In the genomic region with DNA sequence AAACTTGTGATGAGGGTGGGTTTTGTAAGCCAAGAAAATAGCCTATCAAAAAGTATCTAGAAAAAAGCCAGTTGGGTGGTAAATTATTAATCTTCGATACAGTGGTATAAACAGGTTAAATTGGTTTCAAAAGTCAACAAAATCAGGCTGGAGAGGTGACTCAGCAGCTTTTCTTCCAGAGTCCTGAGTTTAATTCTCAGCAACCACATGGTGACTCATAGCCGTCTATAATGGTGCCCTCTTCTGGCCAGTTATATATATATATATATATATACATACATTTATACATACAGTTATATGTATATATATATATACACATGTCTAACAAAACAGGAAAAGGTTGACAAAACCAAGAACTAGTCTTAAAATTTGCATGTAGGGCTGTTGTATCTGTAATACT, we compare ENCODE assay signal across 8 mouse cellular contexts. TPM values are rescaled to one million over a fixed set of nuclear protein-coding genes. Genes with fewer than 3 reads are reported as not detected.
DNase-seq lines count a peak whose midpoint lies in the region; ATAC-seq and TF ChIP-seq lines count a peak whose summit lies in the region.

No protein-coding gene starts in this region.

- H3K9me3 ChIP-seq in forebrain, embryonic 14.5 days (replicated peaks; ENCODE audit: control insufficient read depth, low read length), result no peaks in the 10 kb centered on the region
- no peaks in the 10 kb centered on the region for H3K9me3 ChIP-seq in forebrain, embryonic 16.5 days (ENCODE audit: control insufficient read depth, low read length)
- no peaks in the 10 kb centered on the region for H3K9me3 ChIP-seq in limb, embryonic 15.5 days
- H3K9me3 ChIP-seq in forebrain, postnatal 0 days (ENCODE audit: low read length), result no peaks in the 10 kb centered on the region

- H3K36me3 ChIP-seq in forebrain, embryonic 14.5 days (ENCODE audit: control insufficient read depth, insufficient read depth, low read length), result peaks cover 36% of the 10 kb centered on the region
- H3K36me3 ChIP-seq in forebrain, embryonic 16.5 days (ENCODE audit: control insufficient read depth, insufficient read depth), result peaks cover 18% of the 10 kb centered on the region
- peaks cover 33% of the 10 kb centered on the region for H3K36me3 ChIP-seq in limb, embryonic 15.5 days
- H3K36me3 ChIP-seq in forebrain, postnatal 0 days (ENCODE audit: insufficient read depth), result peaks cover 18% of the 10 kb centered on the region

- no peak overlapping the region for H3K4me2 ChIP-seq in forebrain, embryonic 14.5 days (ENCODE audit: low read length)
- no peak overlapping the region for H3K4me2 ChIP-seq in forebrain, embryonic 16.5 days (ENCODE audit: low read length)
- no peak overlapping the region for H3K4me2 ChIP-seq in limb, embryonic 15.5 days
- H3K4me2 ChIP-seq in forebrain, postnatal 0 days (ENCODE audit: low read depth), result no peak overlapping the region

- H3K4me3 ChIP-seq in forebrain, embryonic 14.5 days (ENCODE audit: low read depth, low read length), result no peak overlapping the region
- no peak overlapping the region for H3K4me3 ChIP-seq in forebrain, embryonic 16.5 days (replicated peaks; ENCODE audit: low read length)
- H3K4me3 ChIP-seq in limb, embryonic 15.5 days, result no peak overlapping the region
- no peak overlapping the region for H3K4me3 ChIP-seq in forebrain, postnatal 0 days (ENCODE audit: low read depth, low read length)

- no peaks in the 10 kb centered on the region for H3K4me1 ChIP-seq in forebrain, embryonic 14.5 days (ENCODE audit: control insufficient read depth, insufficient read depth, low read length)
- no peaks in the 10 kb centered on the region for H3K4me1 ChIP-seq in forebrain, embryonic 16.5 days (replicated peaks; ENCODE audit: control insufficient read depth, insufficient read depth, low read length)
- no peaks in the 10 kb centered on the region for H3K4me1 ChIP-seq in limb, embryonic 15.5 days
- no peaks in the 10 kb centered on the region for H3K4me1 ChIP-seq in forebrain, postnatal 0 days (ENCODE audit: insufficient read depth)

- no peak overlapping the region for H3K9ac ChIP-seq in forebrain, embryonic 14.5 days (ENCODE audit: low read length)
- H3K9ac ChIP-seq in forebrain, embryonic 16.5 days (replicated peaks; ENCODE audit: low read depth, low read length), result no peak overlapping the region
- no peak overlapping the region for H3K9ac ChIP-seq in limb, embryonic 15.5 days
- no peak overlapping the region for H3K9ac ChIP-seq in forebrain, postnatal 0 days

- 70% methylated on average over 2 of the region's 2 CpGs for WGBS in forebrain, embryonic 14.5 days
- WGBS in forebrain, embryonic 16.5 days, result 64% methylated on average over 2 of the region's 2 CpGs
- 58% methylated on average over 2 of the region's 2 CpGs for WGBS in limb, embryonic 15.5 days
- 62% methylated on average over 2 of the region's 2 CpGs for WGBS in forebrain, postnatal 0 days

- no peak for TF ChIP-seq CTCF in forebrain, postnatal 0 days (IDR thresholded peaks at IDR 0.05; ENCODE audit: low read depth)

- peak; percentile 18 for DNase-seq in forebrain, embryonic 14.5 days (ENCODE audit: low spot score)
- DNase-seq in 3T3-L1 (ENCODE audit: low read depth, low spot score) (peak; percentile 83), adipocyte (ENCODE audit: low spot score) (no peak)
- peak; percentile 54 for DNase-seq in c-Kit-negative CD71-positive TER-119-positive erythroid progenitor cells, embryonic 14.5 days (ENCODE audit: low read depth, low spot score)
- DNase-seq in urinary bladder, adult 18-20 months (ENCODE audit: low spot score in 2 of 2), result no peak
- no peak for DNase-seq in forebrain, postnatal 0 days

- ATAC-seq in forebrain, embryonic 14.5 days, result no peak
- no peak for ATAC-seq in forebrain, embryonic 16.5 days
- 0 out of 2 replicates have a peak, but pooled peaks have one; percentile 19 for ATAC-seq in limb, embryonic 15.5 days (ENCODE audit: insufficient number of reproducible peaks, low FRiP score, low TSS enrichment, low read depth)
- no peak for ATAC-seq in forebrain, postnatal 0 days

- no peaks in the 10 kb centered on the region for H3K27me3 ChIP-seq in forebrain, embryonic 14.5 days (replicated peaks; ENCODE audit: control insufficient read depth, insufficient read depth, low read length)
- no peaks in the 10 kb centered on the region for H3K27me3 ChIP-seq in forebrain, embryonic 16.5 days (replicated peaks; ENCODE audit: control insufficient read depth, insufficient read depth, low read length)
- no peaks in the 10 kb centered on the region for H3K27me3 ChIP-seq in limb, embryonic 15.5 days
- no peaks in the 10 kb centered on the region for H3K27me3 ChIP-seq in forebrain, postnatal 0 days (ENCODE audit: insufficient read depth, low read length)

- H3K27ac ChIP-seq in forebrain, embryonic 14.5 days (ENCODE audit: low read depth, low read length), result no peak overlapping the region
- no peak overlapping the region for H3K27ac ChIP-seq in forebrain, embryonic 16.5 days (ENCODE audit: low read length)
- no peak overlapping the region for H3K27ac ChIP-seq in limb, embryonic 15.5 days
- no peak overlapping the region for H3K27ac ChIP-seq in forebrain, postnatal 0 days (ENCODE audit: low read depth, low read length)

RNA-seq across cellular contexts. Expression of a gene that starts 27.3 kb away (rescaled TPM):
- 1.8 TPM in 2 replicates for polyA plus RNA-seq in forebrain, embryonic 14.5 days (2014; fragmentation: Nextera tagmentation; extraction: Ambion mirVana)
- polyA plus RNA-seq in forebrain, embryonic 16.5 days (2015; fragmentation: Nextera tagmentation; extraction: Ambion mirVana), result 2.2 and 5.1 TPM in 2 replicates
- polyA plus RNA-seq in limb, embryonic 15.5 days (2015; fragmentation: Nextera tagmentation; extraction: Ambion mirVana), result 28.5 and 41.5 TPM in 2 replicates
- total RNA-seq in forebrain, postnatal 0 days (2014; rRNA removed), result 0.38 and 0.77 TPM in 2 replicates
- 3.1 and 4.2 TPM in 2 replicates for polyA plus RNA-seq in forebrain, postnatal 0 days (2015; fragmentation: Nextera tagmentation; extraction: Ambion mirVana)

RNA-seq across cellular contexts. Expression of a gene that starts 28.6 kb away (rescaled TPM):
- 292 and 293 TPM in 2 replicates for polyA plus RNA-seq in forebrain, embryonic 14.5 days (2014; fragmentation: Nextera tagmentation; extraction: Ambion mirVana)
- 297 and 302 TPM in 2 replicates for polyA plus RNA-seq in forebrain, embryonic 16.5 days (2015; fragmentation: Nextera tagmentation; extraction: Ambion mirVana)
- 192 and 209 TPM in 2 replicates for polyA plus RNA-seq in limb, embryonic 15.5 days (2015; fragmentation: Nextera tagmentation; extraction: Ambion mirVana)
- total RNA-seq in forebrain, postnatal 0 days (2014; rRNA removed), result 230 and 257 TPM in 2 replicates
- 127 and 135 TPM in 2 replicates for polyA plus RNA-seq in forebrain, postnatal 0 days (2015; fragmentation: Nextera tagmentation; extraction: Ambion mirVana)

RNA-seq across cellular contexts. Expression of a gene that starts 28.7 kb away (rescaled TPM):
- polyA plus RNA-seq in forebrain, embryonic 14.5 days (2014; fragmentation: Nextera tagmentation; extraction: Ambion mirVana), result 21.6 and 28.2 TPM in 2 replicates
- polyA plus RNA-seq in forebrain, embryonic 16.5 days (2015; fragmentation: Nextera tagmentation; extraction: Ambion mirVana), result 36.3 and 39.8 TPM in 2 replicates
- 39.3 and 44.3 TPM in 2 replicates for polyA plus RNA-seq in limb, embryonic 15.5 days (2015; fragmentation: Nextera tagmentation; extraction: Ambion mirVana)
- total RNA-seq in forebrain, postnatal 0 days (2014; rRNA removed), result 36.1 and 39.7 TPM in 2 replicates
- polyA plus RNA-seq in forebrain, postnatal 0 days (2015; fragmentation: Nextera tagmentation; extraction: Ambion mirVana), result 28.9 and 41.5 TPM in 2 replicates

Comparison
In these comparisons a context has a peak if more than half of its experiments do, and no peak if none do; other contexts are left out.
1. DNase-seq: peak in forebrain, embryonic 14.5 days (single experiment), 3T3-L1 (single experiment) and c-Kit-negative CD71-positive TER-119-positive erythroid progenitor cells, embryonic 14.5 days (single experiment); none in adipocyte (single experiment), urinary bladder, adult 18-20 months (0 of 2) and forebrain, postnatal 0 days (single experiment).